Comparison of ENCODE assay signal across 8 mouse cellular contexts in genomic region chr8:115159208-115159607, GRCm38 (mm10).
DNase-seq lines count a peak whose midpoint lies in the region; ATAC-seq and TF ChIP-seq lines count a peak whose summit lies in the region.

No protein-coding gene starts in this region.

- TF ChIP-seq CTCF in liver, adult 2 months (IDR thresholded peaks at IDR 0.05; ENCODE audit: low read depth, low read length), result no peak
- TF ChIP-seq CTCF in cortical plate, adult 2 months (IDR thresholded peaks at IDR 0.05; ENCODE audit: extremely low read depth, insufficient read depth, low read length), result no peak

- H3K4me3 ChIP-seq in liver, adult 2 months (ENCODE audit: insufficient read depth, low read depth, low read length), result no peak overlapping the region
- peak overlapping the region; percentile 10 for H3K4me3 ChIP-seq in cortical plate, adult 2 months (ENCODE audit: insufficient read depth, low read length)
- H3K4me3 ChIP-seq in heart, embryonic 11.5 days (ENCODE audit: low read depth, low read length), result peak overlapping the region; percentile 39

- no peaks in the 10 kb centered on the region for H3K79me2 ChIP-seq in liver, adult 2 months (ENCODE audit: control insufficient read depth, insufficient read depth, low read length)

- H3K36me3 ChIP-seq in liver, adult 2 months (ENCODE audit: control insufficient read depth, insufficient read depth, low read length), result no peaks in the 10 kb centered on the region
- no peaks in the 10 kb centered on the region for H3K36me3 ChIP-seq in heart, embryonic 11.5 days (ENCODE audit: control insufficient read depth, insufficient read depth, low read length)

- H3K4me2 ChIP-seq in heart, embryonic 11.5 days, result peak overlapping the region; percentile 68

- H3K9ac ChIP-seq in liver, adult 2 months (ENCODE audit: low read depth, low read length), result peak overlapping the region; percentile 38
- peak overlapping the region; percentile 63; the same call in 1 of the 2 replicates for H3K9ac ChIP-seq in heart, embryonic 11.5 days (ENCODE audit: low read depth, low read length)

- WGBS in liver, adult 2 months, result 19% methylated on average over 18 of the region's 18 CpGs
- 14% methylated on average over 18 of the region's 18 CpGs for WGBS in heart, embryonic 11.5 days (ENCODE audit: insufficient replicate concordance)

- H3K27ac ChIP-seq in liver, adult 2 months (replicated peaks; ENCODE audit: insufficient read depth, low read depth, low read length), result peak overlapping the region; percentile 67
- peak overlapping the region; percentile 25; the same call in 1 of the 2 replicates for H3K27ac ChIP-seq in cortical plate, adult 2 months (ENCODE audit: insufficient read depth, low read length)
- H3K27ac ChIP-seq in heart, embryonic 11.5 days (ENCODE audit: low read depth, low read length), result no peak overlapping the region

- peak; percentile 2 for DNase-seq in liver, adult 2 months (ENCODE audit: extremely low read depth, low read depth, low spot score)
- DNase-seq in liver (no peak), MN1 (ENCODE audit: low spot score) (no peak)
- peak; percentile 51 for DNase-seq in kidney, postnatal 10 days
- peak; percentile 24 for DNase-seq in thymus, postnatal 0 days (ENCODE audit: low spot score)

- H3K27me3 ChIP-seq in liver, adult 2 months (ENCODE audit: control insufficient read depth, insufficient read depth, low read length), result no peaks in the 10 kb centered on the region
- 0 out of 2 replicates have a peak, but pooled peaks cover 5% of the 10 kb centered on the region for H3K27me3 ChIP-seq in heart, embryonic 11.5 days (ENCODE audit: control insufficient read depth, insufficient read depth, low read length)

- TF ChIP-seq POLR2A in liver, adult 2 months (IDR thresholded peaks at IDR 0.05; ENCODE audit: extremely low read depth, insufficient read depth, low read length), result no peak
- no peak for TF ChIP-seq POLR2A in cortical plate, adult 2 months (IDR thresholded peaks at IDR 0.05; ENCODE audit: extremely low read depth, insufficient read depth, low read length)

- no peaks in the 10 kb centered on the region for H3K4me1 ChIP-seq in liver, adult 2 months (ENCODE audit: control insufficient read depth, insufficient read depth, low read length)
- peaks cover 5% of the 10 kb centered on the region for H3K4me1 ChIP-seq in cortical plate, adult 2 months (ENCODE audit: control insufficient read depth, insufficient read depth, low read length)
- H3K4me1 ChIP-seq in heart, embryonic 11.5 days (ENCODE audit: control insufficient read depth, insufficient read depth, low read length), result peaks cover 4% of the 10 kb centered on the region; the same call in 1 of the 2 replicates

- H3K9me3 ChIP-seq in heart, embryonic 11.5 days (replicated peaks; ENCODE audit: control insufficient read depth, low read length), result no peaks in the 10 kb centered on the region

- no peak for ATAC-seq in heart, embryonic 11.5 days (replicated peaks; ENCODE audit: insufficient number of reproducible peaks, low FRiP score, low TSS enrichment)
- 0 out of 2 replicates have a peak, but pooled peaks have one; percentile 26 for ATAC-seq in megakaryocyte-erythroid progenitor cell, adult 5-6 weeks (replicated peaks; ENCODE audit: low FRiP score, low TSS enrichment, poor library complexity, severe bottlenecking)

Comparison
In these comparisons a context has a peak if more than half of its experiments do, and no peak if none do; other contexts are left out.
1. DNase-seq: peak in liver, adult 2 months (single experiment), kidney, postnatal 10 days (single experiment) and thymus, postnatal 0 days (single experiment); none in liver (single experiment) and MN1 (single experiment).